Mouse (Mus musculus): Measurements from ENCODE around the gene Gm16223.

Gene Gm16223

DNA sequence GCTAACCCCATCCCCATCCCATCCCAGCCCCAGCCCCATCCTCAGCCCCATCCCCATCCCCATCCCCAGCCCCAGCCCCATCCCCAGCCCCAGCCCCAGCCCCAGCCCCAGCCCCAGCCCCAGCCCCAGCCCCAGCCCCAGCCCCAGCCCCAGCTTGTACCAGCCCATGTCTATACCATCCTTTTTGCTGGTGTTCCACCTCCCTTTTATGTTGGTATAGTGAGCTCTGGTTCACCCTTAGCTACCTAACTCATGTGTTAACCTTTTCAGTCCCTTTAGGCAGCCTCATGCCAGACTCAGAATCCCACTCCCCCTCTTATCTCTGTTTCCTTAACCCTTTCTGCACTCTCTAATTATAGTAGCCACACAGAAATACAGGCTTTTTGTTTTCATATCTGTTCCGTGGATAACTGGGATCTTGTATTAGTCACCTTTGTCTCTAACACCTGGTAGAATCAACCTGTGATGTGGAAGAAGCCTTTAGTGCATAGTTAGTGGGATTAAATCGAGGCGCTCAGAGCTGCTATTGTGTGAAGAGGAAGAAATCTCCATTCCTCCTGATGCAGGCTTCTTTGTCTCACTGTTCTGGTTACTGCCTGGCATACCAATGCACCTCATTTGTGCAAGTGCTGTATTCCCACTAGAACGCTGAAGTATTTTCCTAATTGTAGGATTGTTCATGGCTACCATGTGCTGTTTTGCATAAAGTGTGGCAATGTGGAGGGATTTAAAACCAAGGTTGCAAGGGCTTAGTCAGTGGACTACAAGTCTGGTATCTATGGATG is 144.0 kb downstream of the Gm16223 start:
- no peak for DNase-seq (ENCODE audit: inconsistent age in 2 of 2, low spot score in 1 of 2)

DNA sequence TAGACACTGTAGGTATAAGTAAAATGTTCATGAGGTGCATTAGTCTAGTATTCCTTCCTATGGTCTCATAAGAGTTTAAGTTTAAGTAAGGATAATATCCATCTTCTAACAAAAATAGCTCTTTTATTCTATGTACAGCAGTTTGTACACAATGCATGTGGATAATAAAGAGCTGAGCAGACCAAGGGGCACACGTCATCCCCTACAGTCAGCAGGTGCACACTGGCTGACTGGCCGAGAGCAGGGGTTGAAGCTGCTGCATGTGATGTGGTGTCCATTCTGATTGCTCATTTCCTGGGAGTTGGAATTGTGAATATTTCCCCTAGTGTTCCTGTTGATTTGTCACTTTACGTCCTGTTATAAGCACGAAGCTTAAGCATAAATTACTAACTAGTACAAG is 144.6 kb downstream of the Gm16223 start:
- no peak for DNase-seq (ENCODE audit: inconsistent age in 2 of 2, low spot score in 1 of 2)

DNA sequence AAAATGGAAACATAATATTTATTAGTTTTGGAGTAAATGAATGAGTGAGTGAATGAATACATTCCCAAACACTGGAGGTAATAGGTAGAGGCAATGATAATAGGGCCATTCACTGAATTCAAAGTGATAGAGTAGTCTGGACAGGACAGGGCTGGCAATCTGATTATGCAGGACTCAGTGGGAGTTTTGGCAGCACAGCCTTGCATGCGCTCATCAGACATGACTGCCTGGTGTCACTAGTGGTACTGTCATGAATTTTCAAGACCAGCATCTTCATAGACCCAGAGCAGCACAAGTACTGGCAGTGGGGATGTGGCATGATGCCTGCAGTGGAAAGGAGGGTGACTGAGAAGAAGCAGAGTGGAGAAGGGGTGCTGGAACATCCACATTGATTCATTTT is 157.1 kb downstream of the Gm16223 start:
- no peak for DNase-seq (ENCODE audit: inconsistent age in 2 of 2, low spot score in 1 of 2)

DNA sequence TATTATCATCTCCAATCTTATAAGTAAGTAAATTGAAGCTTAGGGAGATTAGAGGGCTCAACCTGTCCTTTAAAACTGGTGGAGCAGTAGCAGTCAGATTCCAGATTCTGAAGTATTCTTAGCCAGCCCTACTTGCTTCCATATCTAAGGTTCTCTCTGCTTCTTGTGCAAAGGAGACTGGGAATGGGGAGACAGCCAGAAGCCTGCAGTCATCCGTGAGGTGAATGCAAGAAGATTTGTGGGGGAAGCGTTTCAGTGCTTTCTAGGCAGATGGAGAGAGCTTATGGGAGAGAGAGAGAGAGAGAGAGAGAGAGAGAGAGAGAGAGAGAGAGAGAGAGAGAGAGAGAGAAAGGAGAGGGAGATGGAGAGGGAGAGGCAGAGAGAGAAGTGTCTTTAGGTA is 160.9 kb downstream of the Gm16223 start:
- no peak for DNase-seq (ENCODE audit: inconsistent age in 2 of 2, low spot score in 1 of 2)

DNA sequence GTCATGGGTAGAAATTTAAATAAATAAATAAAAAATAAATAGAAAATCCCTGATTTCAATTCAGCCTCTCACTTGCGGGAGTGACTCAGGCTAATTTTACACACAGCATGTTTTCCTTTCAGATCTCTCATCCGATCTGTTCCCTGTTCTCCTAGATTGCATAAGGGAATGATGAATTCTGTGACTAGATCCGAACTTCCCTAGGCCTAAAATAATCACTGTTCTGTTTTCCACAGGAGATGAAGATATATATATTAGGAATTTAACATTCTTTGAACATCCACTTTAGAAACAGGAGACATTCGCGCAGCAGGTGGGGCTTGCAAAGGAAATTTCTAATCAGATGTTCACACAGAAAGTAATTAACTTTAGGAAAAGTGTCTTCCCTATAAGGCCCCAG is 171.5 kb downstream of the Gm16223 start:
- no peak for DNase-seq (ENCODE audit: inconsistent age in 2 of 2, low spot score in 1 of 2)

DNA sequence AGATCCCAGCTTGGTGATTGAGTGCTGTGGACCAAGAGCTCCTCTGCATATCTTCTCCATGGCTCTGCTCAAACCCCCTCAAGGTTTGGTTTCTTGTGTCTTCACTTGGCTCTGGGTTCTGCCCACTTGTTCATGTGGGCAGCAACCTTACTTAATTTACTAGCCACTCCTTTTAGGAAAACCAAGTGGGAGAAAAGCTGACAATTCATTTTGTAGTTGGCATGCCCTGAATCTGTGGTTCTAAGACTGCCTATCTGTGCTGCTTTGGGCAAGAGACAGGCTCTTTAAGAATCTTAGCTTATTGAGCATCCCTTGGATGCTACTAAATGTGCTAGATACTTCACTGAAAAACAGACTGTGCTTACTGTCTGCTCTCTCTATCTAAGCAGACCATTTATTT is 172.0 kb downstream of the Gm16223 start:
- DNase-seq (ENCODE audit: inconsistent age in 2 of 2, low spot score in 1 of 2), result no peak

DNA sequence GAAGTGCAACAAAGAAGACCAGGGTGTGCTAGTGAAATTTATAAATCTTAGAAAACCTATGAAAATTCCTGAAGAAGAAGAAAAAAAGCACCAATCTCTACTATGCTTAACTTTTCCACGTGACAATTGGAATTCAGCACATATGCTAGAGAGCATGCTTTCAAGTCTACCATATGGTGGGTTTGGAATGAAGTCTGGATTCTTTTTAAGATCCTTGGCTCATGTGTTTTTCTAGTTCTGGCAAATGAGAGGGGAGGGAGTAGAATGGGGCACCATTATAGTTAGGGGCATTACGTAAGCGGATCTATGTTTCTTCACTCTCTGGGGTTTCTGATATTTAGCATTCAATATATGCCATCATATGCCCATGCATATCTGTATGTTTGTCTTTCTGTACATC is 182.6 kb downstream of the Gm16223 start:
- no peak for DNase-seq (ENCODE audit: inconsistent age in 2 of 2, low spot score in 1 of 2)

Data from adrenal gland, adult (tissue).